Mouse (Mus musculus) heart, postnatal 0 days (tissue): ENCODE measurements at regions not wholly inside any gene's neighbourhood (a gene's known extent, or its start where the extent isn't known, plus 50 kb on each side); places are given as distances from the start of the nearest gene placed in this dataset.

Experiments used
- CTCF ChIP-seq: IDR thresholded peaks from 2 replicates; pipeline ENCODE4 v1.5.1; 2016; ENCODE audit warnings: antibody characterized with exemption, control low read depth, low read depth
- EP300 ChIP-seq: IDR thresholded peaks from 2 replicates; pipeline ENCODE4 v1.6.1; 2016; ENCODE audit warnings: antibody characterized with exemption, low read depth

GRCm38 (mm10) chr16:75334228-75334627, 251.6 kb downstream of the Lipi start:
- TF ChIP-seq CTCF = no peak
- TF ChIP-seq EP300 = no peak
